Mouse (Mus musculus) lung, postnatal 36 days (tissue): ENCODE measurements around the gene Dact3.

Experiments used
- DNase-seq: peaks from one replicate; pipeline ENCODE4 v3.0.0; 2022; ENCODE audit warnings: mixed read lengths

Gene Dact3

GRCm38 (mm10) chr7:16918014-16918413, 42.9 kb downstream of the Dact3 start:
- no peak for DNase-seq

- no peak for DNase-seq
Observed at GRCm38 (mm10) chr7:16918670-16919069, 43.6 kb downstream of the Dact3 start.

- DNase-seq: no peak
Observed at GRCm38 (mm10) chr7:16919395-16920149, 44.5 kb downstream of the Dact3 start.

- no peak for DNase-seq
Observed at GRCm38 (mm10) chr7:16920150-16920579, 45.0 kb downstream of the Dact3 start.

GRCm38 (mm10) chr7:16920818-16921791, 46.0 kb downstream of the Dact3 start:
- DNase-seq: no peak

GRCm38 (mm10) chr7:16921881-16922335, 46.8 kb downstream of the Dact3 start:
- DNase-seq: no peak

GRCm38 (mm10) chr7:16922360-16922973, 47.4 kb downstream of the Dact3 start:
- no peak for DNase-seq

GRCm38 (mm10) chr7:16923283-16924036, 48.3 kb downstream of the Dact3 start:
- no peak for DNase-seq

- peak; percentile 99 for DNase-seq
Observed at GRCm38 (mm10) chr7:16924037-16924834, 49.1 kb downstream of the Dact3 start, which contains the start of gene Calm3. TSS of gene Calm3 (minus strand) at chr7:16924114.

- DNase-seq: no peak
Observed at GRCm38 (mm10) chr7:16928341-16928740, 53.2 kb downstream of the Dact3 start.

GRCm38 (mm10) chr7:16930850-16931249, 55.7 kb downstream of the Dact3 start:
- peak; percentile 86 for DNase-seq

- peak; percentile 93 for DNase-seq
Observed at GRCm38 (mm10) chr7:16931968-16932627, 57.0 kb downstream of the Dact3 start.

GRCm38 (mm10) chr7:16932704-16933577, 57.8 kb downstream of the Dact3 start:
- peak; percentile 80 for DNase-seq
